Mouse (Mus musculus) kidney, adult 9 months (tissue): ENCODE results near the gene Nhsl1.
"Not testable (repeated sequence)": the region's sequence is repeated elsewhere in the genome, so short reads cannot be mapped to it uniquely, and the experiment has no call there.

ENCODE experiments used
- DNase-seq: peaks from one replicate; pipeline ENCODE4 v3.0.0; 2022

Nhsl1 gene

GRCm38 (mm10) chr10:18547381-18547780 is 228.6 kb downstream of the Nhsl1 start:
- DNase-seq = no peak

GRCm38 (mm10) chr10:18549321-18550216 is 230.8 kb downstream of the Nhsl1 start:
- no peak for DNase-seq

- not testable (repeated sequence) for DNase-seq
Observed at GRCm38 (mm10) chr10:18559076-18559475, 240.3 kb downstream of the Nhsl1 start.

- DNase-seq = no peak
Observed at GRCm38 (mm10) chr10:18561445-18561844, 242.7 kb downstream of the Nhsl1 start.

- peak; percentile 62 for DNase-seq
Observed at GRCm38 (mm10) chr10:18562940-18563339, 244.2 kb downstream of the Nhsl1 start.

GRCm38 (mm10) chr10:18572581-18572980 is 253.8 kb downstream of the Nhsl1 start:
- peak; percentile 24 for DNase-seq
